Mouse (Mus musculus) intestine, postnatal 0 days (tissue): Measurements from ENCODE around the gene Stox2. TPM values are rescaled to one million over a fixed set of nuclear protein-coding genes. Genes with fewer than 3 reads are reported as not detected.
"Not testable (repeated sequence)": the region's sequence is repeated elsewhere in the genome, so short reads cannot be mapped to it uniquely, and the experiment has no call there.

ENCODE experiments used
- ATAC-seq: fragments of 200-750 bp; cut with Nextera tagmentation; 2 replicates; pipeline ENCODE4 v1.8.0; 2017; ENCODE audit warnings: mild to moderate bottlenecking, moderate TSS enrichment, moderate library complexity
- H3K27ac ChIP-seq: fragments of 300-500 bp; sonication (generic); 2 replicates; pipeline ENCODE4 v1.5.1; 2014; ENCODE audit warnings: mild to moderate bottlenecking, low read depth, low read length, moderate library complexity
- H3K27me3 ChIP-seq: fragments of 300-500 bp; sonication (generic); replicated peaks from 2 replicates; pipeline ENCODE4 v1.6.1; 2014; ENCODE audit warnings: low read length, mixed read lengths; ENCODE audit not compliant: control insufficient read depth, insufficient read depth
- H3K36me3 ChIP-seq: fragments of 300-500 bp; sonication (generic); 2 replicates; pipeline ENCODE4 v1.6.1; 2014; ENCODE audit warnings: mild to moderate bottlenecking, moderate library complexity; ENCODE audit not compliant: control insufficient read depth, insufficient read depth
- H3K4me1 ChIP-seq: fragments of 300-500 bp; sonication (generic); replicated peaks from 2 replicates; pipeline ENCODE4 v1.6.1; 2014; ENCODE audit warnings: antibody characterized with exemption, low read length, mixed read lengths; ENCODE audit not compliant: control insufficient read depth, insufficient read depth
- H3K4me2 ChIP-seq: fragments of 300-500 bp; sonication (generic); replicated peaks from 2 replicates; pipeline ENCODE4 v1.6.1; 2014; ENCODE audit warnings: low read depth, mild to moderate bottlenecking, moderate library complexity
- H3K4me3 ChIP-seq: fragments of 300-500 bp; sonication (generic); 2 replicates; pipeline ENCODE4 v1.5.1; 2014; ENCODE audit warnings: low read depth, low read length
- H3K9ac ChIP-seq: fragments of 300-500 bp; sonication (generic); 2 replicates; pipeline ENCODE4 v1.6.1; 2014; ENCODE audit warnings: mild to moderate bottlenecking, low read depth, low read length
- H3K9me3 ChIP-seq: fragments of 300-500 bp; sonication (generic); 2 replicates; pipeline ENCODE4 v1.6.1; 2016; ENCODE audit warnings: mixed run types; ENCODE audit not compliant: control insufficient read depth
- CTCF ChIP-seq: sonication (generic); IDR thresholded peaks from 2 replicates; pipeline ENCODE4 v1.5.1; 2016; ENCODE audit warnings: low read depth, mild to moderate bottlenecking, control low read depth, antibody characterized with exemption, moderate library complexity
- WGBS: fragments of 180-500 bp; shearing (Covaris S2); extraction: QIAGEN DNeasy Blood & Tissue Kit; methylation state at CpG from one replicate; pipeline ENCODE4 v1.1.7; 2014; 5-methylcytosine and 5-hydroxymethylcytosine counted together
- polyA plus RNA-seq: library from polyadenylated mRNA; unstranded; fragments of >200 nt; fragmentation: Nextera tagmentation; extraction: Ambion mirVana; gene quantifications from 2 replicates; pipeline ENCODE4 v1.2.1, GENCODE M21; 2015

The Stox2 gene
- polyA plus RNA-seq, 1 experiment from 2014 or later: 3.2 TPM

DNA sequence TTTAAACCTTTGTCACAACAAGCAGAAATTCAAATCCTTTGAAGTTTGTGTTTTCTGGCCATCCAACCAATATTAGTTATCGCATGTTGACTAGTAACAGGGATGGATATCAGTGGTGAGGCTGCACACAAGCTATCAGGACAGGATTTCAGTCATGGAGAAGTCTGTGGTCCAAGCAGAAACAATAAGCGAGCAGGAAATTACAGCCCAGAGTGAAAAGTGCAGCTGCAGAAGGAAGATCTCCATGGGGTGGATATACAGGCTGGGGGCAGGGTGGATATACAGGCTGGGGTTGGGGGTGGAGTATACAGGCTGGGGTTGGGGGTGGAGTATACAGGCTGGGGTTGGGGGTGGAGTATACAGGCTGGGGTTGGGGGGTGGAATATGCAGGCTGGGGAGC is 10.3 kb downstream of the Stox2 start:
- no peaks in the 10 kb centered on the region for H3K9me3 ChIP-seq
- no peak overlapping the region for H3K9ac ChIP-seq
- no peaks in the 10 kb centered on the region for H3K4me1 ChIP-seq
- no peaks in the 10 kb centered on the region for H3K27me3 ChIP-seq
- TF ChIP-seq CTCF: no peak
- H3K36me3 ChIP-seq: no peaks in the 10 kb centered on the region
- 67% methylated on average over 2 of the region's 2 CpGs for WGBS
- H3K27ac ChIP-seq: no peak overlapping the region
- no peak overlapping the region for H3K4me2 ChIP-seq
- no peak for ATAC-seq
- H3K4me3 ChIP-seq: no peak overlapping the region

DNA sequence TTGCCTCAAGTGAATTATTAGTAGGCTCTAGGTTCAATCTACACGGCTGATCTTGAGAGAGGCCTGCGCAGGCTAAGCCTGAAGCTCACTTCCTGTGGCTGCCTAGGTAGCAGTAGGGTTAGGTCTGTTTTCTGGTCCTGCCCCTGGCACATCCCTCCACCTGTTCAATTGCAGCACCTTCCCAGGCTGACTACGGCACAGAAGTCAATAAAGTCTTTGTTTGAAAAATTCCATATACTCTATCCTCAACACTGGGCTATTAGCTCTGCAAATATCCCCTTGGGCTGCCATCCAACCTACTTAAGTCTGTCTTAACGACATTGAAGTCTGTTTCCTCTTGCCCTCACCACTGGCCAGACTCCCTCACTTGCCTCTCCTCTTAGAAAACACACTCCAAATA is 10.8 kb downstream of the Stox2 start:
- H3K4me3 ChIP-seq: no peak overlapping the region
- no peaks in the 10 kb centered on the region for H3K4me1 ChIP-seq
- no peaks in the 10 kb centered on the region for H3K36me3 ChIP-seq
- no peaks in the 10 kb centered on the region for H3K9me3 ChIP-seq
- H3K27ac ChIP-seq: no peak overlapping the region
- H3K4me2 ChIP-seq: no peak overlapping the region
- 36% methylated on average over 4 of the region's 4 CpGs for WGBS
- no peak for ATAC-seq
- H3K9ac ChIP-seq: no peak overlapping the region
- H3K27me3 ChIP-seq: no peaks in the 10 kb centered on the region
- TF ChIP-seq CTCF: no peak

DNA sequence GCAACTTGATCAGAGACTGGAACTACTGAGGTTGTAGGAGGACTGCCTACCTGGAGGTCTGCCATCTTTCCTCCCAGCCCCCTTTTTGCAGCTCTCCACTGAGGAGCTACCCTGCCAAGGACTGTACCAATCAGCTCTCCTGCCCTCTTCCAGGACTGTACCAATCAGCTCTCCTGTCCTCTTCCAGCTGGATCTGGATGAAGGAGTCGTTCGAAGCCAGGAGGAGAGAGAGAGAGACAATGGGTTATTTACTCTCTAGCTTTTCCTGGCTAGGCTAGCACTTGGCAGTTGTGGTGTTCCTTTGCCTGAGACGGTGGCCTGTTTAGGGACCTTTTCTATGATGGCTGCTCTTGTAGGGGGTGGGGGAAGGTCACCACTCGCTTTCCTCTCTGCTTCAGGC is 14.9 kb downstream of the Stox2 start:
- no peak for ATAC-seq
- Histone ChIP-seq H3K4me3 (no peak overlapping the region), H3K9me3 (no peaks in the 10 kb centered on the region), H3K4me1 (no peaks in the 10 kb centered on the region), H3K36me3 (no peaks in the 10 kb centered on the region), H3K4me2 (no peak overlapping the region), H3K9ac (no peak overlapping the region), H3K27me3 (no peaks in the 10 kb centered on the region), H3K27ac (no peak overlapping the region)
- TF ChIP-seq CTCF: no peak
- 41% methylated on average over 4 of the region's 4 CpGs for WGBS

DNA sequence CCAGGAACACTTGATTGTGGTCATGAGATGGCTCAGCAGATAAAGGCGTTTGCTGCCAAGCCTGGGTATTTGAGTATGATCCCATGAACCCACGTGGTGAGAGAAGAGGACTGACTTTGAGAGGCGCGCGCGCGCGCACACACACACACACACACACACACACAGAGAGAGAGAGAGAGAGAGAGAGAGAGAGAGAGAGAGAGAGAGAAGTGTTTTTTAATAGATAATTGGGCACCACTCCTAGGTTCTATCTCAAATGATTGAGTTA is 32.0 kb downstream of the Stox2 start:
- H3K4me1 ChIP-seq, ATAC-seq, H3K9ac ChIP-seq, H3K36me3 ChIP-seq, H3K4me3 ChIP-seq, H3K27ac ChIP-seq, H3K9me3 ChIP-seq: not testable (repeated sequence)
- peaks cover 37% of the 10 kb centered on the region for H3K27me3 ChIP-seq
- 5% methylated on average over 8 of the region's 8 CpGs for WGBS
- H3K4me2 ChIP-seq: peak overlapping the region; percentile 98

DNA sequence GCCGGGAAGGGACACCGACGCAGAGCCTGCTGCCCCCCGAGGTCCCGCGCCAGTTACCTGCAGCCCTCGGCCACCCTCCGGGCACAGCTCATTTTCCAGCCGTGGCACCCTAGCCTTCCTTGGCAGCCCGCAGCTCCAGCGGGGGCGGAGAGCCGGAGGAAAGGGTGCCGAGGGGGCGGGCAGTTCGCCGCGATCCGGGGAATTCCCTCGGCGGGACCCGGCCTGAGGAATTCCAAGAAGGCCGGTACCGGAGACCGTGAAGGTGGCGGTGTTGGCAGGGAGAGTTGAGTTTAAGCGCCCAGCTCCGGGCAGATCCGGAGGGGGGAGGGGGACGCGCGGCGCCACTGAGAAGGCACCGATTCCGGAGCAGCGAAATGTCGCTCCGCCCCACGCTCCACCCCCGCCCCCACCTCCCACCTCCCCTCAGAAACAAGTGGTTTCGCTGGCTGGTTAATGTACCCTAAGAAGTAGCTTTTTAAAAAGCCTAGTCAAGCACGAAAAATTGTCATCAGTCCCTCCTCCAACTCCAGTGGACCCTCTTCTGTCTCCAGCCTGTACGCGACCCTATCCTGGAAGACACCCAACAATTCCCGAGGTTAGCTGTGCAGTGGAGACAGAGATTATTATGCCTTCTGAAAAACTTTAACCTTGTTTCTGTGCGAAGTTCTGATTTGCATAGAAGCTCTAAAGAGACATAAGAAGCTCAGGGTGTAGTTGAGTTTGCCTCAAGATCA is 32.5 kb downstream of the Stox2 start:
- H3K4me3 ChIP-seq: peak overlapping the region; percentile 75
- H3K9me3 ChIP-seq: no peaks in the 10 kb centered on the region
- H3K4me2 ChIP-seq: peak overlapping the region; percentile 98
- peak overlapping the region; percentile 53 for H3K9ac ChIP-seq
- no peaks in the 10 kb centered on the region; the same call in 1 of the 2 replicates for H3K4me1 ChIP-seq
- H3K27me3 ChIP-seq: peaks cover 41% of the 10 kb centered on the region
- H3K36me3 ChIP-seq: no peaks in the 10 kb centered on the region
- under 1% methylated on average over 40 of the region's 46 CpGs for WGBS
- no peak; the same call in 1 of the 2 replicates for TF ChIP-seq CTCF
- ATAC-seq: peak; percentile 34; the same call in 1 of the 2 replicates
- H3K27ac ChIP-seq: peak overlapping the region; percentile 41

DNA sequence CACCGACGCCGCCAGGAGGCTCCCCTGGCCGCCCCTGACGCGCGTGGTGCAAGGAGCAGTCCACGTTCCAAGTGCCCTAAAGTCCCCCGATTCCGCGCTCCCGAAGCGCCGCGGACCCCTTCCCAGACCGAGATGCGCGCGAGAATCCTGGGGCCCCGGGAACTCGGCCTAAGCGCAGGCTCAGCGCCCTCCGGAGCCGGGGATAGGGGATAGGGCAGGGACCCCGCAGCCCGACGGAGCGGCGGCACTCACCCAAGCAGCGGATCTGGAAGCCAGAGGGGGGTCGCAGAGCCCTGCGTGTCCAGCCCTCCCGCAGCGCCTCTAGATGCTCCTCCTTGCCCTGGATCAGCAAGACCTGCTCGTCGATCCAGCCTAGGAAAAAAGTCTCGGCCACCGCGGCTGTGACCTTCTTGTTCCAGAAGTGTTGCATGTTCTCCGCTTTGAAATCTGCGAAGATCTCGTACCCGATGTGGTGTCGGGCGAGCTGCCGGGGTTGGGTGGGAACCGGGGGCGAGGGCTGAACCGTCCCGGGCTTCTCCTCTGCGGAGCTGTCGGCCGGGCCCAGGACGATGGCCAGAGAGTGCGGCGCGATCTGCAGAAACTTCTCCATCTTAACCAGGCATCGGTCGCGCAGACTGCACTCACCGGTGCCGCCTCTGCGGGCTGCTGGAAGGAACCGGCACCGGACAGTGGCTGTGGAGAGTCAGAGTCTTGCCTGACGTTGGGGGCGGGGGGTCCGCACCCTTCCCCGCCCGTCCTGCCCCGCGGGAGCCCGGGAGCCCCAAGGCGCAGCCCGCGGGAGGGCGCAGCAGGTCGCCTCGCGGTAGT is 33.3 kb downstream of the Stox2 start:
- peak; percentile 55 for ATAC-seq
- Histone ChIP-seq H3K4me1 (no peaks in the 10 kb centered on the region; the same call in 1 of the 2 replicates), H3K27me3 (peaks cover 43% of the 10 kb centered on the region), H3K9me3 (no peaks in the 10 kb centered on the region), H3K27ac (peak overlapping the region; percentile 41; the same call in 1 of the 2 replicates), H3K9ac (peak overlapping the region; percentile 53), H3K36me3 (no peaks in the 10 kb centered on the region), H3K4me2 (peak overlapping the region; percentile 98), H3K4me3 (peak overlapping the region; percentile 75)
- TF ChIP-seq CTCF: peak; percentile 37; the same call in 1 of the 2 replicates
- under 1% methylated on average over 80 of the region's 81 CpGs for WGBS
